Comparison of ENCODE assay signal across 30 mouse cellular contexts in the genomic region with DNA sequence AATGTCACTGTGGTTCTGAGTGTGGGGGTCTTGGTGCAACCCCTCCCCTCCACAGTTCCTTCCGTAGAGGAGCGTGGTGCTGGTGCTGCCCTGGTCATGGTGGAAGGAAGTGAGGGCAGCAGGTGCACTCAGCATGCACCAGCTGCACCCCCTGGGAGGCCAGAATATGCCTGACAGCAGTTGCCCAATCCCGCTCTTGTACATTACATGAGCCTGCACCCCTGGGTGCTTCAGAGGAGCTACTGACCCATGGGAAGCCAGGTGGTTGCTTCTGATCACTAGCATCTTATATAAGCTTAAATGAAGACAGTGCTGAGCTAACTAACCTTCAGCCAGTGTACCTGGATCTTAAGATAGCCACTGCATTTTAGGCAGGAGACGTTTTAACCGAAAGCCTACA. TPM values are rescaled to one million over a fixed set of nuclear protein-coding genes. Genes with fewer than 3 reads are reported as not detected.
DNase-seq lines count a peak whose midpoint lies in the region; ATAC-seq and TF ChIP-seq lines count a peak whose summit lies in the region.
"Had no signal": no experiment of that assay in that cellular context is flagged by ENCODE, and none has a peak within 500 bp of the region (broad histone marks: within the 10 kb centered on the region; RNA-seq: fewer than 3 reads in every experiment).

No protein-coding gene starts in this region.

- H3K27me3 ChIP-seq in cerebellum, adult 2 months (ENCODE audit: control insufficient read depth, insufficient read depth, low read length), result no peaks in the 10 kb centered on the region
- H3K27me3 ChIP-seq: embryonic facial prominence, embryonic 13.5 days; heart, embryonic 13.5 days had no signal

- H3K27ac ChIP-seq in cerebellum, adult 2 months (ENCODE audit: insufficient read depth, low read length), result peak overlapping the region; percentile 35
- H3K27ac ChIP-seq: embryonic facial prominence, embryonic 10.5 days; embryonic facial prominence, embryonic 13.5 days; heart, embryonic 10.5 days; heart, embryonic 13.5 days; hindbrain, embryonic 14.5 days; hindbrain, postnatal 0 days had no signal

- DNase-seq in cerebellum, adult 2 months, result no peak
- peak; percentile 53 for DNase-seq in cerebellum, adult 9-11 months
- no peak for DNase-seq in cerebellum, postnatal 36 days
- peak; percentile 56 for DNase-seq in A20 (ENCODE audit: low read depth, low spot score)
- peak; percentile 40 to 51 for DNase-seq in cerebellum, postnatal 25 days
- no peak for DNase-seq in heart, adult 9 months (ENCODE audit: low spot score in 2 of 2)
- DNase-seq: adrenal gland, adult 2 months; adrenal gland, postnatal 14 days; embryo, embryonic 11 days; gastrocnemius, postnatal 25 days; heart, adult 18-20 months; heart, postnatal 14 days; heart, postnatal 4 days; kidney, adult 18-20 months; kidney, adult 9 months had no signal

- TF ChIP-seq CTCF in cerebellum, adult 2 months (IDR thresholded peaks at IDR 0.05; ENCODE audit: borderline replicate concordance, insufficient read depth, low read depth, low read length), result no peak

- peaks cover 4% of the 10 kb centered on the region for H3K4me1 ChIP-seq in cerebellum, adult 2 months (ENCODE audit: control insufficient read depth, insufficient read depth, low read length)

- 44% methylated on average over 5 of the region's 5 CpGs for WGBS in cerebellum, adult 2 months

- ATAC-seq in cerebellum, adult (ENCODE audit: insufficient number of reproducible peaks, low FRiP score, low TSS enrichment), result no peak
- ATAC-seq: CD4-positive, CD25-positive, alpha-beta regulatory T cell, adult 4 months; forebrain, embryonic 14.5 days; hindbrain, postnatal 0 days; inflammation-experienced regulatory T-cells, adult 6 months; intestine, embryonic 16.5 days had no signal

- no peak for TF ChIP-seq POLR2A in cerebellum, adult 2 months (IDR thresholded peaks at IDR 0.05; ENCODE audit: borderline replicate concordance, insufficient read depth, low read length)

- H3K4me3 ChIP-seq in cerebellum, adult 2 months (replicated peaks; ENCODE audit: insufficient read depth, low read depth, low read length), result no peak overlapping the region
- H3K4me3 ChIP-seq: embryonic facial prominence, embryonic 10.5 days; embryonic facial prominence, embryonic 13.5 days; erythroblast, embryonic 14.5 days; heart, embryonic 10.5 days; heart, embryonic 13.5 days had no signal

RNA-seq across cellular contexts. Expression of a gene that starts 8.0 kb away (rescaled TPM):
- 611 and 659 TPM in 2 replicates for polyA plus RNA-seq in cerebellum, adult 2 months (2012; rRNA removed)

RNA-seq across cellular contexts. Expression of a gene that starts 12.8 kb away (rescaled TPM):
- polyA plus RNA-seq in cerebellum, adult 2 months (2012; rRNA removed), result not detected in 2 replicates
- polyA plus RNA-seq: adrenal gland, adult 2 months; brain, embryonic 14.5 days; cortical plate, adult 2 months; embryonic facial prominence, embryonic 13.5 days; erythroblast, embryonic 14.5 days; forebrain, embryonic 14.5 days; gonadal fat pad, adult 2 months; heart, embryonic 10.5 days; hindbrain, postnatal 0 days; inflammation-experienced regulatory T-cells, adult 6 months; intestine, embryonic 16.5 days had no signal

RNA-seq across cellular contexts. Expression of a gene that starts 41.6 kb away (rescaled TPM):
- 40.0 and 41.8 TPM in 2 replicates for polyA plus RNA-seq in cerebellum, adult 2 months (2012; rRNA removed)

Comparison
In these comparisons a context has a peak if more than half of its experiments do, and no peak if none do; other contexts are left out.
1. DNase-seq: peak in cerebellum, adult 9-11 months (single experiment), A20 (single experiment) and cerebellum, postnatal 25 days (2 of 2); none in cerebellum, adult 2 months (0 of 2), cerebellum, postnatal 36 days (0 of 2) and heart, adult 9 months (0 of 2).